Mouse (Mus musculus) A20 (cell line): ENCODE data around the gene Defa22.
"Not testable (repeated sequence)": the region's sequence is repeated elsewhere in the genome, so short reads cannot be mapped to it uniquely, and the experiment has no call there.

Experiments
- DNase-seq: peaks from one replicate; pipeline ENCODE4 v3.0.0-alpha.2; 2011; ENCODE audit warnings: low read depth, low spot score

Gene Defa22

GRCm38 (mm10) chr8:21161977-21162376 lies at the start of gene Defa22:
Gene Defa22, plus strand, starts transcription at chr8:21162277.
- not testable (repeated sequence) for DNase-seq

GRCm38 (mm10) chr8:21134342-21134741 lies 27.7 kb upstream of the Defa22 start, which contains the start of gene Defa30:
Gene Defa30, plus strand, starts transcription at chr8:21134642.
- not testable (repeated sequence) for DNase-seq

- DNase-seq, result not testable (repeated sequence)
These were observed 29.2 kb downstream of the Defa22 start, which contains the start of gene Defa31 for GRCm38 (mm10) chr8:21191314-21191713. Gene Defa31, plus strand, starts transcription at chr8:21191614.

- not testable (repeated sequence) for DNase-seq
These were observed 39.2 kb downstream of the Defa22 start, which contains the start of gene Gm15293 for GRCm38 (mm10) chr8:21201261-21201660. Gene Gm15293, plus strand, starts transcription at chr8:21201561.
